Mouse (Mus musculus) neutrophil, adult 65 days (primary cell): ENCODE measurements around the gene Gm17361. TPM values are rescaled to one million over a fixed set of nuclear protein-coding genes. Genes with fewer than 3 reads are reported as not detected.

Source experiments
- total RNA-seq: library from RNA; stranded (reverse); gene quantifications from 2 replicates; pipeline ENCODE4 v1.2.4, GENCODE M21; 2023

Gm17361 gene
- total RNA-seq = not detected in 2 replicates

DNA sequence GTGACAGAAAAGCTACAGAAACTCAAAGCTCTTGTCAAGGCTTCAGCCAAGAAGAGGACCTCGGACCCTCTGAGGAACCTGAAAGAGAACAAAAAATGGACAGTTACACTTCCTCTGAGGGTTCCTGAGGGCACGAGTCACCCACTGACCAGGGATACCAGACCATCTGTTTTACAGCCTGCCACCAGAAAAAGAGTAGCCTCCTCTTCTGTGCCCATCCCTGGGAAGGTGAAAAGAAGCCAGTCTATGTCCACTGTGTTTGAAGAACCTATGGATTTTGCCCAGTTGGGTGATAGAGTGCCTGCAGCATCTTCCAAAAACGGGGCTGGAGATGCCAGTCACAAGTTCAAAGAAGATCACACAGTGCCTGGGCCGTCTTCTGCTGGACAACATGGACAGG lies at the start of gene Gm17361:
Gene Gm17361 (plus strand): TSS at position 301 of the 400 bp plus-strand sequence.

